Mouse (Mus musculus): ENCODE data around the gene Bicra. TPM values are rescaled to one million over a fixed set of nuclear protein-coding genes. Genes with fewer than 3 reads are reported as not detected.

The Bicra gene
- total RNA-seq, 2 experiments from 2014 or later: 2.0 to 5.4 TPM

DNA sequence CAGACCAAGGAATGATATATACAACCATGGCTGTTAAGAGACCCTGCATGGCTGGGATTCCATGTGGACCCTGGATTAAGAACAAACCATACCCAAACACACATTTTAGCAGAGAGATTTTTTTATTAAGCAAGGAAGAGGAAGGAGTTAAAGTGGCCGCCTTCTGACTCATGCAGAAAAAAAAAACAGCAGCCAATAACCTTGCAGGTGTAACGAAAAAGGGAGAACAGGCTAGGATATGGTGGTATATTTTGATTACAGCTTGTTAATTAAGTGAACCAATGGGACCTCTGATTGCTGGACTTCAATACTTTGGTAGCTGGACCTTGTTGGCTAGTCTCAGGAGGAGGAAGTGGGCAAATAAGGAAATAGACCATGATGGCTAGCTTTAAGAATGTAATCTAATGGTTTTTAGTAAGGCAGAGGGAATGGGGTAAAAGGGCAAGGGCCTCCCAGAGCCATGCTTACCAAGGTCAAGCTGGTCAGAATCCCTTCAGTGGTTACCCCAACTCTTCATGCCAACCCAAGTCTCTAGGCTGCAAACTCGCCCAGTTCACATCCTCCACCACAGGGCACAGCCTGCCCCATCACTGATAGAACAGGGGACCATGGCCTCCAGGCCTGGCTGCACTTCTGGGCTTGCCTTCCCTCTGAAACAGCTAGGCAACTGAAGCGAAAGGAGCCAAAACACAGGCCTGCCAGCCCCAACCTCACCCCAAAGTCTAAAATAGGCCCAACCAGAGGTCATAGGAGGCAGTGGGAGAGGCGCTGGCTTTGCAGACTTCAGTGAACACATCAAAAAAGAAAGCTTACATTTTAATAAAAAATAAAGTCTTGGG lies 28.2 kb downstream of the Bicra start:
- no peak for ATAC-seq (replicated peaks; ENCODE audit: low FRiP score, poor library complexity, severe bottlenecking)

DNA sequence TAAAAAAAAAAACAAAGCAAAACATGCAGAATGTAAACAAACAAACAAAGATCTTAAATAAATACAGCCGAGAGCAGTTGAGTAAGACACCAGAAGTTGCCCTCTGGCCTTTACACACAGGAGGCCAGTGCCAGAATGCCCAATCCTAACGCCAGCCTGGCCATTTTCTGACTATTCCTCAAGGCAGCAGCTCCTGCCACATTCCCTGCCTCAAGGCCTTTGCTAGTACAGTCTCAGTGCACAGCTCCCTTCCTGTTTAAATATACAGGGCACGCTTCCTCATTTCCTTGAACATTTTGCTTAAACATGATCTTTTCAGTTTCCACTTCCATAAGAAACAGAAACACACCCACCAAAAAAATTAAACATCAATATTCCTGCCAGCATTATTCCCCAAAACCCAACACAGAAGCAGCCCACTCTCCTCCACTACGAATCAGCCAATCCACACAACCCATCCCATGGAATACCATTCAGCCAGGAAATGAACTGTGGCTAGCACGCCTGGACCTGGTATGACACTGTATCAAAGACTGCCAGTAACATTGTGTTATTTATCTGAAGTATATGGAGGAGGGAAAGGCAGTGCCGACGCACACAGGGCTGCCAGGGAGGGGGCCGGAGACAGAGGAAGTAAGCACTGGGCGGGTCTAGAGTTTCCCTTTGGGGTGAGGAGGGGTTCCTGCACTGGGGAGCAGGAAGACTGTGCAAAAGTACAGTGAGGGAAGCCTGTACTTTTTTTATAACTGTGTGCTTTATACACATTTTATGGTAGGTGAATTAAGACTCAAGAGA lies 29.5 kb downstream of the Bicra start:
- no peak for ATAC-seq (replicated peaks; ENCODE audit: low FRiP score, poor library complexity, severe bottlenecking)

- ATAC-seq (replicated peaks; ENCODE audit: low FRiP score, poor library complexity, severe bottlenecking): no peak
These were observed 32.3 kb downstream of the Bicra start for GRCm38 (mm10) chr7:16015384-16015783.

DNA sequence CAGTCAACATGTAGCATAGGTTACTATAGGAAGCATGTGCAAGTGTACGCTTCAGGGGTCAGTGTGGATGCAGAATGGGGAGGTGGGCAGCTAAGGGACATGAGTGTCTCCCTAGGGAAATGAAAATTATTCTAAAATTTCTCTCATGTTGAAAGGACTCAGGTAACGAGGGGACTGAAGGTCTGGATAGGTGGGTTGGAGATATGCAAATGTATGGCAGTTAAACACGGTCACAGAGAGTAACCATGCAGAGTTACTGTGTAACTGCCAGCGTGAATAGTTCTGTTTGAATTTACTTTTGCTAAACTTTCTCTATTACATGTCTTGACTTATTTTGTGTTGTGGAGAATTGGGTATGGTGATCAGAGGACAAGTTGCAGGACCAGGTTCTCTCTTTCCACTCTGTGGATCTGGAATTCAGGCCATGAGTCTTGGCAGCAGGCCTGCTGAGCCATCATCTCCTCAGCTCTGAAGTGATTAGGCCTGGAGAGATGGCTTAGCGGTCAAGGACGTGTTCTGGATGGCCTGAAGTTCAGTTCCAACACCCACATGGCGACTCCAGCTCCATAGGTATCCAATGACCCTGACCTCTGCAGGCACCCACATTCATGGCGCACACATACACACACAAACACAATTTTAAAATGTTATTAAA lies 33.1 kb downstream of the Bicra start:
- no peak for ATAC-seq (replicated peaks; ENCODE audit: low FRiP score, poor library complexity, severe bottlenecking)

DNA sequence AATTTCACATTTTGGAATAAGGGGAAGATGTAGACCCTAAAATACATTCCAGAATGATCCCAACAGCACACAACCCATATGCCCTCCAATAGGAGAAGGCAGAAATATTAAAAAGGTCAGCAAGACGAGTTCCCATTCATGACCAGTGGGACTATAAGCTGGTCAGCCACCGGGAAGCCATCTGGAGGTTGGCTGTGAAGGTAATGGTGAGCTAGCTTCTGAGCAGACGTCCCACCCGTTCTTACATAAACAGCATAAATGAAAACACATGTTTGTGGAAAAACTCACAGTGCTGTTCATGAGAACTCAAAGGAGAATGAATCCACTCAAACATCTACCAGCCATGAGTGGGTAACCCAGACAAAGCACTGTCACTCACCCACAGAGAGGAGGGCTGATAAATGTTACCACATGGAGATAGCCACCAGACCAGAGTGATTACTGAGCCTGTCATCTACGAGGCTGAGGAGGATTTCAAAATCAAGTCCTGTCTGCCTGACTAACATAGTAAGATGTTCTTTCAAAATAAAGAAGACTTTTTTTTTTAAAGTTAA lies 33.9 kb downstream of the Bicra start:
- ATAC-seq (replicated peaks; ENCODE audit: low FRiP score, poor library complexity, severe bottlenecking): no peak

DNA sequence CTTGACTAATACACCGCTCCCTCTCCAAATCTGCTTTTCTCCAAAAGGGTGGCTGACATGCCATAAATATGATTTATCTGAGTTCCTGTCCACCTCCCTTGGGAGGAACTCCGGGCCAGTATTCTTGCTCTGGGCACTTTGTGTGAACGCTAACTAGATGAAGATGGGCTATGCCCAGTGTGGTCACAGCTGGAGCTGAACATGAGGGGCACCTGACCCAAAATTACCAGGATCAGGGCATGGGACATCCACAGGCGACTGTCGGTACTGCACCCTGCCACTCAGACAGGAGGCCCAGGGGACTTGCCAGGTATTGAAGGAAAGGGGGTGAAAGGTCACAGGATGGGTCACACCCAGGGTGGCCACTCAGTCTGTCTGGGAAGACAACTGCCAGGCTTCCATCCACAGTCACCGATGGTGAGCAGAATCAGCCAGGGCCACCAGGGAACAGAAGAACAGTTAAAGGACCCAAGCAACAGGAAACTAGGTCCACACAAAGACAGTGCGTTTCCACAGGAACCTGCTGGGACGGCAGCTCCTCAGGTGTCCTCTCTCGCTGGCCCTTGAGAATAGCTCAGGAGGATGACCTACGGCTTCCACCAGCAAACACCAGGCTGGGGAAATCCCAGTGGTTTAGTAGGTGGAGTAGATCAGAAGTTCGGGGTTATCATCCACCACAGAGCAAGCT lies 35.0 kb downstream of the Bicra start:
- peak; percentile 61; the same call in 1 of the 2 replicates for ATAC-seq (replicated peaks; ENCODE audit: low FRiP score, poor library complexity, severe bottlenecking)

- no peak for ATAC-seq (replicated peaks; ENCODE audit: low FRiP score, poor library complexity, severe bottlenecking)
These were observed 36.2 kb downstream of the Bicra start for GRCm38 (mm10) chr7:16011418-16012085.

- no peak for ATAC-seq (replicated peaks; ENCODE audit: low FRiP score, poor library complexity, severe bottlenecking)
These were observed 37.1 kb downstream of the Bicra start for GRCm38 (mm10) chr7:16010649-16011048.

DNA sequence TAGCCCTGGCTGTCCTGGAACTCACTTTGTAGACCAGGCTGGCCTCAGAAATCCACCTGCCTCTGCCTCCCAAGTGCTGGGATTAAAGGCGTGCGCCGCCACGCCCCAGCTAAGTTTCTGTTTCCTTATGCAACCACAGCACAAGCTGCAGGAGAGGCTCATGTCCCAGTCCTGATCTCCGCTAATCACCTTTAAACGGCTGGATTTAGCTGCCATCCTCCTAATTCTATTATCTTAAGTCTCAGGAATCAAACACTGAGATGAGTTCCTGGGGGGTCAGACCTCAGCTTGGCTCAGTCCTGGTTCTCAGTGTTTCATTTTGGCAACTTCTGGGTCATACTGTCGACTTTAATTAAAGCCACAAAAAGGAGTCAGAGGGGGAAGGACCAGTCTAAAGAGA lies 38.1 kb downstream of the Bicra start:
- ATAC-seq (replicated peaks; ENCODE audit: low FRiP score, poor library complexity, severe bottlenecking): no peak

DNA sequence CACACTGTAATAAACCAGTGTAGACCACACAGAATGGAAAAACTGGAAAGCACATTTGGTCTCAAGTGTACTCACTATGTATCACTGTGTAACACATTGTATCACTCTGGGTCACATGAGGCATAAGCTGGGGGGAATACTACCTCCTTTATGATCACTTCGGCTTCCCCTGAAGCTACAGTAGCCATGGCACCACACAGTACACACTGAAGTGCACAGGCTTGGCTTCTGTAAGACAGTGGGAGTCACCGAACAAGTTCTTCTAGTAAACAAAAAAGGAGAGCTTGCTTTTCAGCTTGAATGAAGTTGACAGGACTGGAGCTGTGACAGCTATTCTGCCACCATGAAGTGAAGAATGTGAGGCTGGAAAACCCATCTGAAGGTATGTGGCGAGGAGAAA lies 42.7 kb downstream of the Bicra start:
- no peak for ATAC-seq (replicated peaks; ENCODE audit: low FRiP score, poor library complexity, severe bottlenecking)

DNA sequence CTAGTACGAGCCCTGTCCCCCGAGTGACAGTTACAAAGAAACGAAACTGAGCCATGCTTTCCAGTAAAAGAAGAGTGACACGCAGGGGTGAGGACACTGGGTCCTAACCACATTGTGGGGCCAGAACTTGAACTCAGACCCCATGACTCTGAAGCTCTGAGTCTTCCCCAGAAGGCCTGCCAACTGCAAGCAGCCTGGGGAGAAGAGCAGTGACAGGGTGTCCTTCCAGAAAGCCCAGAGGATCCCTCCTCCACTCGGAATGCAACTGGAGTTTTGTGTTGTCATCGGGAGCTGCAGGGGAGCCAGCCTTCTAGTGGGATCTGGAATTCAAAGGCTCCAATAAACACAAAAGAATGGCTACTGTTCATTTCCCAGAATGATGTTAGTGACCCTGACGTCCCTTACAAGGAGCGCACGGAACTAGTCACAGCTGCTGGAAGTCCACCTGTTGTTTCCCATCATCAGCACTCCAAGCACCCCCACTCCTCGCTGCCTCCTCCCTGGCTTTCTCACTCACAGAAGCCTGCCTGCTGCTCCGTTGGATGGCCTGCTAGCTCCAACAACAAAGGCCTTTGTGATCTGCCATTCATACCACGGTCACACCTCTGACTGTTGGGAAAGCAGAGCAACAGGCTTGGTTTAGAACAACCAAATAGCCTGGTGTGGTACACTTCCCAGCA lies 43.4 kb downstream of the Bicra start:
- no peak for ATAC-seq (replicated peaks; ENCODE audit: low FRiP score, poor library complexity, severe bottlenecking)

DNA sequence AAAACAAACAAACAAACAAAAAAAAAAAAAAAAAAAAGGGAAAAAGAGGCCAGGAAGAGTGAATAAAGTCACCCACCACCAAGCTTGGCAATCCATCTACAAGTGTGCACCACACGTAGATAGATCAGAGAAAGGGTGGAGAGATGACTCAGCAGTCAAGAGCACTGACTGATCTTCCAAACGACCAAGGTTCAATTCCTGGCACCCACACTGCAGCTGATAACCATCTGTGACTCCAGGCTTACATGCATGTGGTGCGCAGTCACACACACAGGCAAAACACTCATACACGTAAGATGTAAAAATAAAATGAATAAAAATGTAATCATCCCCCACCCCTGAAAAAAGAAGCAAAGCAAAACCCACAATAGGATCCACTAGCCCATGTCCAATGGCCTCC lies 44.7 kb downstream of the Bicra start:
- peak; percentile 37; the same call in 1 of the 2 replicates for ATAC-seq (replicated peaks; ENCODE audit: low FRiP score, poor library complexity, severe bottlenecking)

- no peak for ATAC-seq (replicated peaks; ENCODE audit: low FRiP score, poor library complexity, severe bottlenecking)
These were observed 45.5 kb downstream of the Bicra start for GRCm38 (mm10) chr7:16002171-16002570.

GRCm38 (mm10) chr7:16001691-16002090 lies 46.0 kb downstream of the Bicra start:
- ATAC-seq (replicated peaks; ENCODE audit: low FRiP score, poor library complexity, severe bottlenecking): no peak

DNA sequence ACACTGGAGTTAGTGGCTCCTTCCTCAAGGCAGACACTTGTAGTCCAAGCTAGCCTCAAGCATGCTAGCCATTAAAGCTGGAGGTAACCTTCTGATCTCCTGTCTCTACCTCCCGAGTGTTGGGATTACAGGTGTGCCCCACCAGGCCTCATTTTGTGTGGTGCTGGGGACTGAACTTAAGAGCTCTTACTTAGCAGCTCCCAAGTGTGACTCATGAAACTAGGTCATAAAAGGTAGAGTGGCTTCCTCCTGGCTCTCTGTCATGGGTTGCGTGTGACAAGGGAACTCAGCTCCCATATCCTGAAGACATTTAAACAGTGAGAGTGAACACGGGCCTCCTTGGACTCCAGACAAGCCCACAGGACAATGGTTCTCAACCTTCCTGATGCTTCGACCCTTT lies 53.9 kb downstream of the Bicra start:
- ATAC-seq (replicated peaks; ENCODE audit: low FRiP score, poor library complexity, severe bottlenecking): no peak

- no peak for ATAC-seq (replicated peaks; ENCODE audit: low FRiP score, poor library complexity, severe bottlenecking)
These were observed 54.6 kb downstream of the Bicra start for GRCm38 (mm10) chr7:15993152-15993551.

GRCm38 (mm10) chr7:15991764-15992163 lies 56.0 kb downstream of the Bicra start:
- no peak for ATAC-seq (replicated peaks; ENCODE audit: low FRiP score, poor library complexity, severe bottlenecking)

GRCm38 (mm10) chr7:15987661-15988356 lies 59.9 kb downstream of the Bicra start:
- no peak for ATAC-seq (replicated peaks; ENCODE audit: low FRiP score, poor library complexity, severe bottlenecking)
